Mouse (Mus musculus): ENCODE measurements around the gene Fgfr2.

- TF ChIP-seq CTCF (IDR thresholded peaks at IDR 0.05; ENCODE audit: borderline replicate concordance, extremely low read depth, insufficient read depth, insufficient read length) (no peak), POLR2A (IDR thresholded peaks at IDR 0.05; ENCODE audit: borderline replicate concordance, extremely low read depth, insufficient read depth, insufficient read length, poor library complexity, severe bottlenecking) (no peak)
Measured at GRCm38 (mm10) chr7:130278738-130279705, 2844.1 kb downstream of the Fgfr2 start.

Data from brain, embryonic 14.5 days (tissue).